Mouse (Mus musculus) midbrain, postnatal 0 days (tissue): ENCODE measurements around the gene Dab2ip. TPM values are rescaled to one million over a fixed set of nuclear protein-coding genes. Genes with fewer than 3 reads are reported as not detected.

ENCODE experiments used
- ATAC-seq: fragments of 200-750 bp; cut with Nextera tagmentation; 2 replicates; pipeline ENCODE4 v1.8.0; 2017; ENCODE audit warnings: moderate number of reproducible peaks, mild to moderate bottlenecking, moderate TSS enrichment, moderate library complexity; ENCODE audit not compliant: low FRiP score
- DNase-seq: peaks from one replicate; pipeline ENCODE4 v3.0.0-alpha.2; 2015; ENCODE audit warnings: low spot score
- H3K27ac ChIP-seq: fragments of 300-500 bp; sonication (generic); 2 replicates; pipeline ENCODE4 v1.5.1; 2014; ENCODE audit warnings: low read depth, mild to moderate bottlenecking, low read length, mixed read lengths
- H3K27me3 ChIP-seq: fragments of 300-500 bp; sonication (generic); 2 replicates; pipeline ENCODE4 v1.6.1; 2014; ENCODE audit warnings: low read length, control low read depth, mixed read lengths; ENCODE audit not compliant: insufficient read depth
- H3K36me3 ChIP-seq: fragments of 300-500 bp; sonication (generic); 2 replicates; pipeline ENCODE4 v1.6.1; 2014; ENCODE audit warnings: low read length, control low read depth, mixed read lengths; ENCODE audit not compliant: insufficient read depth
- H3K4me1 ChIP-seq: fragments of 300-500 bp; sonication (generic); 2 replicates; pipeline ENCODE4 v1.6.1; 2014; ENCODE audit warnings: mild to moderate bottlenecking, control low read depth, antibody characterized with exemption, low read length, mixed read lengths; ENCODE audit not compliant: insufficient read depth
- H3K4me2 ChIP-seq: fragments of 300-500 bp; sonication (generic); 2 replicates; pipeline ENCODE4 v1.6.1; 2014; ENCODE audit warnings: low read depth, mild to moderate bottlenecking, low read length, mixed read lengths; ENCODE audit not compliant: poor library complexity, severe bottlenecking
- H3K4me3 ChIP-seq: fragments of 300-500 bp; sonication (generic); 2 replicates; pipeline ENCODE4 v1.5.1; 2014; ENCODE audit warnings: low read depth, mild to moderate bottlenecking, low read length, moderate library complexity
- H3K9ac ChIP-seq: fragments of 300-500 bp; sonication (generic); replicated peaks from 2 replicates; pipeline ENCODE4 v1.6.1; 2014; ENCODE audit warnings: mild to moderate bottlenecking, low read length, moderate library complexity, mixed read lengths; ENCODE audit not compliant: poor library complexity, severe bottlenecking
- H3K9me3 ChIP-seq: fragments of 300-500 bp; sonication (generic); 2 replicates; pipeline ENCODE4 v1.6.1; 2016; ENCODE audit warnings: low read length, control low read depth
- CTCF ChIP-seq: IDR thresholded peaks from 2 replicates; pipeline ENCODE4 v1.5.1; 2016; ENCODE audit warnings: antibody characterized with exemption, mild to moderate bottlenecking
- WGBS: fragments of 180-500 bp; shearing (Covaris S2); extraction: QIAGEN DNeasy Blood & Tissue Kit; methylation state at CpG from one replicate; pipeline ENCODE4 v1.1.7; 2014; 5-methylcytosine and 5-hydroxymethylcytosine counted together
- polyA plus RNA-seq: library from polyadenylated mRNA; unstranded; fragments of >200 nt; fragmentation: Nextera tagmentation; extraction: Ambion mirVana; gene quantifications from 2 replicates; pipeline ENCODE4 v1.2.1, GENCODE M21; 2015
- total RNA-seq: library from RNA; depleted of rRNA; stranded (reverse); fragments of >200 nt; gene quantifications from 2 replicates; pipeline ENCODE4 v1.2.3, GENCODE M21; 2014

Dab2ip gene
- total and polyA plus RNA-seq, 2 experiments from 2014 or later: 73.3 to 175 TPM

DNA sequence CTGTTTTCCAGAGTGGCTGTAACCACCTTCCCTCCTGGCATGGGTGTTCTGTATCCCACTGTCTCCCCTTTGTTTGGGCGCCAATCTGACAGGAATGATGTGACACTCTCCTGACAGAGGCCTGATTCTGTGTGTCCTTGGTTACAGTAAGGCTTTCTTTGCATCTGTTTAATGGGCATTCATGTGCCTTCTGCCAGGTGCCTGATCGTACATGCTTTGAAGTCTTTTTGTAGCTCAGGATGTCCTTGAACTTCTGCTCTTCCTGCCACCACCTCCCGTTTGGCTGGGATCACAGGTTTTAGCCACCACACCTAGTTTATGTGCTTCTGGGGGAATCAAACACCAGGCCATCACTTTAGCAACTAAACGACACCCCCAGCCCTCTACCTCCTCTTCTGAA lies 22.0 kb downstream of the Dab2ip start:
- no peak overlapping the region for H3K4me3 ChIP-seq
- H3K9me3 ChIP-seq: no peaks in the 10 kb centered on the region
- H3K36me3 ChIP-seq: no peaks in the 10 kb centered on the region
- no peak overlapping the region for H3K9ac ChIP-seq
- DNase-seq (no peak), ATAC-seq (no peak)
- peaks cover 46% of the 10 kb centered on the region for H3K27me3 ChIP-seq
- 77% methylated on average over 4 of the region's 4 CpGs for WGBS
- H3K4me1 ChIP-seq: peaks cover 15% of the 10 kb centered on the region; the same call in 1 of the 2 replicates
- no peak overlapping the region for H3K27ac ChIP-seq
- no peak for TF ChIP-seq CTCF
- no peak overlapping the region for H3K4me2 ChIP-seq

DNA sequence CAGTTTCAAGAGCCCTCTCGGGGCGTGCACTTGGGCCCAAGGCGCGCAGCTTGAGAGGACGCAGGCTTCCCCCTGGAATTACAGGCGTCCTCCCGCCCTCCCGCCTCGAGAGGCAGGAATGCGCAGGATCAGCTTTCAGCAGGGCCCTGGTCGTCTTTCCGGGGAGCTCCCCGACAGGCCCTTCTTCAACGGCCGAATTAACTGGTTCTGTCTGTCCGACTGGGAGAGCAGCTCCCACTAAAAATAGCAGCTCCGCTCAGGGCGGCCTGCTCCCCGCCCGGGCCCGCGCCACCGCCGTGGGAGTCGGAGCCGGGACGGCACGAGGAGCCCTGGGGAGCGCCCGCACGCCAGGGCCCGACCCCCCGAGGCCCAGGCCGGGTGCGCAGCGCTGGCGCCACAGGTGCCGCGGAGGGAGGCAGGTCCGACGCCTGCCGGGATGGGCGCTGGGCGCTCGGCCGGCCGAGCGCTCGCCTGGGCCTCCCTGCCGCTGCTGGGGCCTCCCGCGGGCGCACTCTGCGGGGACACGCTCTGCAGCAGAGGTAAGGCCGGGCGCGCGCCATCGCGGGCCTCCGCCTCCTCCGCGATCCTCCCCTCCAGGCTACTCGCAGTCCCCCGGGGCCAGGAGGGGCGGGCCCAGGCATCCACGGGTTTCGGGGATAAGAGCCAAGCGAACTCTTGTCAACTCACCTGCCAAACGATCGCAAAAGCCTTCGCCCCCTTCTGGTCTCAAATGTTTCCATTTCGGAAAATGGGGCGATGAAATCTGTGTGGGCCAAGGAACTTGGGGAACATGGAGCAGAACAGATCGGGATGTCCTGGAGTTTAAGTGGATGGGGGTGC lies 23.7 kb downstream of the Dab2ip start:
- WGBS: 2% methylated on average over 66 of the region's 76 CpGs
- peaks cover 48% of the 10 kb centered on the region for H3K27me3 ChIP-seq
- no peaks in the 10 kb centered on the region for H3K9me3 ChIP-seq
- no peak overlapping the region for H3K27ac ChIP-seq
- ATAC-seq (no peak), DNase-seq (no peak)
- H3K36me3 ChIP-seq: no peaks in the 10 kb centered on the region
- peak overlapping the region; percentile 93 for H3K4me2 ChIP-seq
- peaks cover 15% of the 10 kb centered on the region; the same call in 1 of the 2 replicates for H3K4me1 ChIP-seq
- peak; percentile 44 for TF ChIP-seq CTCF
- peak overlapping the region; percentile 43 for H3K4me3 ChIP-seq
- H3K9ac ChIP-seq: peak overlapping the region; percentile 56

DNA sequence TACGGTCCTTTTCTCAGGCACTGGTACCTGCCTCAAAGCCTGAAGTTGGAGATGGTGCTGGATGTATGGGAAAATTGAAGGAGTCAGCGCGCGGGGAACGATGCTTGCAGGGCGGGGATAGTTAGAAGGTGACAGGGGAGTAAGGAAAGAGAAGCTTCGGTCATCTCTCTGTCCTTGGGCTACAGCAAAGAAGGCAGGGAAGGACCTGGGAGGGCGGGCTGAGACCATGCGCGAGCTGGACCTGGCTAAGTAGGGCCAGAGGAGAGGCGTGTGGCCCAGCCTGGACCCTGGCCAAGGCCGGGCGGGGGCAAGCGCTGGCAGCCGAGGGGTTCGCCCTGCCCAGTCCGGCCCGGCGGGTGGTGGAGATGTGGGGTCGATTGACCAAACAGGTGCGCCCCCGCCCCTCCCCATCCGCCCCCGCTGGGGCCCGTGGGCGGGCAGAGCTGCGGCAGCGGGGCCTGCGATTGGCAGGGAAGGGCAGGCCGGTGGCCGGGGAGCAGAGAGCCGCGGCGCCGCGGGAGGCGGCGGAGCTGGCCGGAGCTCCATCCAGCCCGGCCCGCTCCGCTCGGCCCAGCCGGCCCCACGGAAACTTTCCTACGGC lies 24.4 kb downstream of the Dab2ip start:
- Histone ChIP-seq H3K4me1 (peaks cover 16% of the 10 kb centered on the region; the same call in 1 of the 2 replicates), H3K27me3 (peaks cover 50% of the 10 kb centered on the region), H3K4me3 (peak overlapping the region; percentile 43), H3K27ac (no peak overlapping the region), H3K9me3 (no peaks in the 10 kb centered on the region), H3K36me3 (no peaks in the 10 kb centered on the region), H3K4me2 (peak overlapping the region; percentile 93), H3K9ac (peak overlapping the region; percentile 56)
- no peak for DNase-seq
- under 1% methylated on average over 35 of the region's 46 CpGs for WGBS
- 0 out of 2 replicates have a peak, but pooled peaks have one; percentile 38 for ATAC-seq
- no peak for TF ChIP-seq CTCF

DNA sequence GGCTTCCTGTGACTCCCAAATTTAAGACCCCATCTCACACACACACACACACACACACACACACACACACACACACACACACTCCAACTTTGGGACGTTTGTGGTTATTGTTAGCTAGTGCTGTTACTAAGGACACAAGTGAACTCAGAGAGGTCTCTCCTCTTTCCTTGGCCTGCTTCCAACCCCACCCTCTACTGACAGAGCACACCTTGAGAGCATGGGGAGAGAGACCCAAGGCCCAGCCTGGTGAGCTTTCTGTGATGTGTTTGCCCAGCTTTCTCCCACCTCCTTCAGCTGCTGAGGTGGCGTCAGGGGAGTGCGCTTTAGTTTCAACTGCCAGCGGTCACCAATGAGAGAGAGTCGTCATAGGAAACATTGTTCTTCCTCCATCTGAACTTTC lies 25.3 kb downstream of the Dab2ip start:
- Histone ChIP-seq H3K9ac (no peak overlapping the region), H3K9me3 (no peaks in the 10 kb centered on the region), H3K4me3 (no peak overlapping the region), H3K27me3 (peaks cover 54% of the 10 kb centered on the region), H3K36me3 (no peaks in the 10 kb centered on the region), H3K4me1 (peaks cover 22% of the 10 kb centered on the region; the same call in 1 of the 2 replicates), H3K27ac (no peak overlapping the region), H3K4me2 (no peak overlapping the region)
- ATAC-seq: no peak
- no peak for DNase-seq
- WGBS: 61% methylated on average over 5 of the region's 5 CpGs
- no peak for TF ChIP-seq CTCF

DNA sequence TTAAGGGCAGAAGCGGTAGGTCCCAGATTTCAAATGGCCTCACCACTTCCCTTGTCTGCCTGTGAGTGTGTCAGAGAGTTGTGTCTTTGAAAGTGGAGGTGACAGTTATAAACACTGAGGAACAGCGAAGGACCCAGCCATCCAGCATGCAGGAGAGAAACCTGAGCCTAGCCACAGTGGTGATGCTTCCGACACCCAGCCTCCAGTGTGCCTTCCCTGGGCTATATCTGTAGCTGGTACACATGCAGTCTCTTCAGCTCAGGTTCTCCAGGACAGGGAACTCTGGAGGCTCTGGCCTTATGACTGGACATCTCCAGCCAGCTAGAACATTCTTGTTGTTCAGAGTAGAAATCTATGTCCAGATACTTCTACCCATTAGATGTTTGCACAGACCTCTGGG lies 25.9 kb downstream of the Dab2ip start:
- Histone ChIP-seq H3K9me3 (no peaks in the 10 kb centered on the region), H3K4me1 (peaks cover 24% of the 10 kb centered on the region; the same call in 1 of the 2 replicates), H3K27ac (no peak overlapping the region), H3K4me3 (no peak overlapping the region), H3K4me2 (no peak overlapping the region), H3K36me3 (no peaks in the 10 kb centered on the region), H3K27me3 (peaks cover 54% of the 10 kb centered on the region), H3K9ac (no peak overlapping the region)
- ATAC-seq: no peak
- no peak for DNase-seq
- no peak for TF ChIP-seq CTCF
- WGBS: 88% methylated on average over 3 of the region's 3 CpGs

DNA sequence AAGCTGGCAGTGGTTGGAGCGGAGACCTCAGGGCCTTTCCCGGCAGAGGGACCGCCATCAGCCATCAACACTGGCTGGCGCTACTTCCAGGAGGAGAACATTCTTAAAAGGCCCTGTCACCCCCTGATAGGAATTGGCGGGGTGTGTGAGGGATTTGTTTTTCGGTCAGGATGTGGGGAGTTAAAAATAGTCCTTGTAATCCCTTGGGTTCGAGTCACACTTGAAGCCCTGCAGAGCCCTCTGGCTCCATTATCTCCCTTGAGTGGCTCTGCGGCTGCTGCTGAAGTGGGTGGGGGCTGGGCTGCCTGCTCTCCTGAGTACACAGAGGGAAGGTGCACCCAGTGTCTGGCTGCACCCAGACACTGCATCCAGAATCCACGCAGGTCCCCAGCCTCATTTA lies 30.3 kb downstream of the Dab2ip start:
- 26% methylated on average over 9 of the region's 9 CpGs for WGBS
- H3K27me3 ChIP-seq: peaks cover 20% of the 10 kb centered on the region
- no peak overlapping the region for H3K4me2 ChIP-seq
- no peaks in the 10 kb centered on the region for H3K36me3 ChIP-seq
- H3K27ac ChIP-seq: no peak overlapping the region
- H3K4me1 ChIP-seq: 0 out of 2 replicates have a peak, but pooled peaks cover 9% of the 10 kb centered on the region
- TF ChIP-seq CTCF: no peak
- no peak for ATAC-seq
- H3K9ac ChIP-seq: no peak overlapping the region
- DNase-seq: no peak
- no peaks in the 10 kb centered on the region for H3K9me3 ChIP-seq
- H3K4me3 ChIP-seq: no peak overlapping the region
